Mouse (Mus musculus) lung, embryonic 16.5 days (tissue): ENCODE data around the gene Tra2b. TPM values are rescaled to one million over a fixed set of nuclear protein-coding genes. Genes with fewer than 3 reads are reported as not detected.
"Not testable (repeated sequence)": the region's sequence is repeated elsewhere in the genome, so short reads cannot be mapped to it uniquely, and the experiment has no call there.

Experiments used
- ATAC-seq: fragments of 200-750 bp; cut with Nextera tagmentation; 2 replicates; pipeline ENCODE4 v1.8.0; 2017; ENCODE audit warnings: low read depth, mild to moderate bottlenecking, moderate library complexity
- H3K27ac ChIP-seq: fragments of 300-500 bp; sonication (generic); 2 replicates; pipeline ENCODE4 v1.5.1; 2014; ENCODE audit warnings: mild to moderate bottlenecking, control low read depth, low read length
- H3K27me3 ChIP-seq: fragments of 300-500 bp; sonication (generic); 2 replicates; pipeline ENCODE4 v1.6.1; 2014; ENCODE audit warnings: low read depth, low read length, mixed read lengths; ENCODE audit not compliant: control insufficient read depth, insufficient read depth
- H3K36me3 ChIP-seq: fragments of 300-500 bp; sonication (generic); 2 replicates; pipeline ENCODE4 v1.6.1; 2014; ENCODE audit warnings: low read length; ENCODE audit not compliant: control insufficient read depth, insufficient read depth
- H3K4me1 ChIP-seq: fragments of 300-500 bp; sonication (generic); replicated peaks from 2 replicates; pipeline ENCODE4 v1.6.1; 2014; ENCODE audit warnings: low read length, mixed read lengths; ENCODE audit not compliant: control insufficient read depth, insufficient read depth
- H3K4me2 ChIP-seq: fragments of 300-500 bp; sonication (generic); 2 replicates; pipeline ENCODE4 v1.6.1; 2014; ENCODE audit warnings: low read depth, low read length, control low read depth
- H3K4me3 ChIP-seq: fragments of 300-500 bp; sonication (generic); 2 replicates; pipeline ENCODE4 v1.5.1; 2014; ENCODE audit warnings: mild to moderate bottlenecking, low read length, control low read depth
- H3K9ac ChIP-seq: fragments of 300-500 bp; sonication (generic); 2 replicates; pipeline ENCODE4 v1.6.1; 2014; ENCODE audit warnings: low read length, control low read depth
- H3K9me3 ChIP-seq: fragments of 300-500 bp; sonication (generic); 2 replicates; pipeline ENCODE4 v1.6.1; 2016; ENCODE audit warnings: low read length; ENCODE audit not compliant: control insufficient read depth
- WGBS: fragments of 180-500 bp; shearing (Covaris S2); extraction: QIAGEN DNeasy Blood & Tissue Kit; methylation state at CpG from one replicate; pipeline ENCODE4 v1.1.7; 2014; 5-methylcytosine and 5-hydroxymethylcytosine counted together
- polyA plus RNA-seq: library from polyadenylated mRNA; unstranded; fragments of >200 nt; fragmentation: Nextera tagmentation; extraction: Ambion mirVana; gene quantifications from 2 replicates; pipeline ENCODE4 v1.2.1, GENCODE M21; 2015

Tra2b gene
- polyA plus RNA-seq, 1 experiment from 2014 or later: 388 TPM

- peaks cover 29% of the 10 kb centered on the region for H3K4me1 ChIP-seq
- H3K4me2 ChIP-seq: peak overlapping the region; percentile 32
- no peak overlapping the region for H3K4me3 ChIP-seq
- H3K27ac ChIP-seq: no peak overlapping the region
- 42% methylated on average over 3 of the region's 3 CpGs for WGBS
- no peaks in the 10 kb centered on the region for H3K9me3 ChIP-seq
- ATAC-seq: no peak
- H3K9ac ChIP-seq: no peak overlapping the region
- no peaks in the 10 kb centered on the region for H3K27me3 ChIP-seq
- no peaks in the 10 kb centered on the region for H3K36me3 ChIP-seq
Measured at GRCm38 (mm10) chr16:22260423-22261143, 5.2 kb downstream of the Tra2b start.

DNA sequence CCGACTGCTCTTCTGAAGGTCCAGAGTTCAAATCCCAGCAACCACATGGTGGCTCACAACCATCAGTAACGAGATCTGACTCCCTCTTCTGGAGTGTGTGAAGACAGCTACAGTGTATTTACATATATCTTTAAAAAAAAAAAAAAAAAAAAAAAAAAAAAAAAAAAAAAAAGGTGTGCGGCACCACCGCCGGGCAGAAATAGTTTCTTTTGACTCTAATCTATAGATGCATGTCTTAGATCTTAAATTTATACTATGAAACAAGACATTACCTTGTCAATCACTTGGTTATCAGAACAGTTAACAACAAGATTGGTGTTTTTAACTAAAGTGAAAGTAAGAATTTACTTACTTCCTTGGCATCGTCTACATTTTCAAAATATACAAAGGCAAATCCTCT, 13.6 kb downstream of the Tra2b start:
- H3K27me3 ChIP-seq, H3K27ac ChIP-seq, ATAC-seq, H3K4me3 ChIP-seq, H3K9me3 ChIP-seq, H3K4me1 ChIP-seq, H3K4me2 ChIP-seq, H3K9ac ChIP-seq: not testable (repeated sequence)
- WGBS: 82% methylated on average over 6 of the region's 6 CpGs
- peaks cover 39% of the 10 kb centered on the region for H3K36me3 ChIP-seq

- WGBS: 91% methylated on average over 5 of the region's 5 CpGs
- ATAC-seq: no peak
- no peak overlapping the region for H3K9ac ChIP-seq
- H3K27me3 ChIP-seq: no peaks in the 10 kb centered on the region
- H3K4me1 ChIP-seq: no peaks in the 10 kb centered on the region
- H3K27ac ChIP-seq: no peak overlapping the region
- no peak overlapping the region for H3K4me3 ChIP-seq
- no peak overlapping the region for H3K4me2 ChIP-seq
- H3K9me3 ChIP-seq: no peaks in the 10 kb centered on the region
- H3K36me3 ChIP-seq: peaks cover 42% of the 10 kb centered on the region
Measured at GRCm38 (mm10) chr16:22250307-22250706, 15.5 kb downstream of the Tra2b start.

GRCm38 (mm10) chr16:22249754-22250153, 16.1 kb downstream of the Tra2b start:
- Histone ChIP-seq H3K27me3 (no peaks in the 10 kb centered on the region), H3K9me3 (no peaks in the 10 kb centered on the region), H3K36me3 (peaks cover 47% of the 10 kb centered on the region), H3K4me2 (no peak overlapping the region), H3K9ac (no peak overlapping the region), H3K27ac (no peak overlapping the region), H3K4me1 (no peaks in the 10 kb centered on the region), H3K4me3 (no peak overlapping the region)
- ATAC-seq: no peak
- 90% methylated on average over 3 of the region's 3 CpGs for WGBS

GRCm38 (mm10) chr16:22242239-22242866, 23.5 kb downstream of the Tra2b start:
- ATAC-seq: peak; percentile 16; the same call in 1 of the 2 replicates
- H3K27ac ChIP-seq: no peak overlapping the region
- no peaks in the 10 kb centered on the region for H3K27me3 ChIP-seq
- H3K9me3 ChIP-seq: no peaks in the 10 kb centered on the region
- H3K4me3 ChIP-seq: no peak overlapping the region
- WGBS: 85% methylated on average over 2 of the region's 2 CpGs
- H3K4me1 ChIP-seq: no peaks in the 10 kb centered on the region
- peaks cover 41% of the 10 kb centered on the region for H3K36me3 ChIP-seq
- H3K9ac ChIP-seq: no peak overlapping the region
- H3K4me2 ChIP-seq: no peak overlapping the region

- Histone ChIP-seq H3K27ac (no peak overlapping the region), H3K27me3 (no peaks in the 10 kb centered on the region), H3K9ac (no peak overlapping the region), H3K9me3 (no peaks in the 10 kb centered on the region), H3K4me2 (no peak overlapping the region), H3K4me3 (no peak overlapping the region), H3K36me3 (peaks cover 39% of the 10 kb centered on the region), H3K4me1 (no peaks in the 10 kb centered on the region)
- no peak for ATAC-seq
- WGBS: 75% methylated on average over 6 of the region's 6 CpGs
Measured at GRCm38 (mm10) chr16:22241376-22242238, 24.2 kb downstream of the Tra2b start.

DNA sequence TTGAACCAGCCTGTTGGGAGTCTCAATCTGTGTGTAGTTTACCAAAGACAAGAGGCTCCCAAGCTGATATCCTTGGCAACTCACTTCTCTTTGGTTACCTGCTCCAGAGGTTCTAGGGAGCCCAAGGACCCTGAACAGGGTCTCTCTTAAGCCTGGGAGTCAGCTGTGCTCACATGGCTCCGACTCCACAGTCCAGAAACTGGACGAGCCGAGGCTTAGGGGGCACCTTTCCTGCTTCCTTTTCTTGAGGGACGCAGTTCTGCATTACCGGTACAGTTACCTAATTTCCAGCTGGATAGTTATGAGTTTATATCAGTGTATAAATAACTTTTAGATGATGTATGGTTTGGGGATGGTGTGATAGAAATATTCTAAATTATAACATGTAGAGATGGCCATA, 24.9 kb downstream of the Tra2b start:
- no peaks in the 10 kb centered on the region for H3K4me1 ChIP-seq
- no peak for ATAC-seq
- H3K4me3 ChIP-seq: no peak overlapping the region
- H3K36me3 ChIP-seq: peaks cover 39% of the 10 kb centered on the region
- H3K9me3 ChIP-seq: no peaks in the 10 kb centered on the region
- H3K9ac ChIP-seq: no peak overlapping the region
- H3K27ac ChIP-seq: no peak overlapping the region
- H3K27me3 ChIP-seq: no peaks in the 10 kb centered on the region
- WGBS: 92% methylated on average over 5 of the region's 5 CpGs
- no peak overlapping the region for H3K4me2 ChIP-seq

DNA sequence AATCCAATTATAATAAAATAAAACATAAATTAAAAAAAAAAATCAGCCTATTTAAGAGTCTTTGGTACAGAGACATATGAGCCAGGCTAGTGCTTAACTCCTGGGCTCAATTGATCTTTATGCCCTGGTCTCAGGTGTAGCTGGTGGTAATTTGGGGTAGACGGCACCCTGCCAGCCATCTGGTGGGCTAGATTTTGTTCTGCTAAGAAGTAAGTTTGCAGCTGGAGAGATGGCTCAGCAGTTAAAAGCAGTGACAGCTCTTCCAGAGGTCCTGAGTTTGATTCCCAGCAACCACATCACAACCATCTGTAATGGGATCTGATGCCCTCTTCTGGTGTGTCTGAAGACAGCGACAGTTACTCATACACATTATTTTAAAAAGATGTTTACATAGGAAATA, 25.8 kb downstream of the Tra2b start:
- Histone ChIP-seq H3K36me3 (peaks cover 36% of the 10 kb centered on the region), H3K4me1 (no peaks in the 10 kb centered on the region), H3K4me2 (no peak overlapping the region), H3K4me3 (no peak overlapping the region), H3K27me3 (no peaks in the 10 kb centered on the region), H3K27ac (no peak overlapping the region), H3K9ac (no peak overlapping the region), H3K9me3 (no peaks in the 10 kb centered on the region)
- ATAC-seq: no peak
- 93% methylated on average over 2 of the region's 2 CpGs for WGBS

DNA sequence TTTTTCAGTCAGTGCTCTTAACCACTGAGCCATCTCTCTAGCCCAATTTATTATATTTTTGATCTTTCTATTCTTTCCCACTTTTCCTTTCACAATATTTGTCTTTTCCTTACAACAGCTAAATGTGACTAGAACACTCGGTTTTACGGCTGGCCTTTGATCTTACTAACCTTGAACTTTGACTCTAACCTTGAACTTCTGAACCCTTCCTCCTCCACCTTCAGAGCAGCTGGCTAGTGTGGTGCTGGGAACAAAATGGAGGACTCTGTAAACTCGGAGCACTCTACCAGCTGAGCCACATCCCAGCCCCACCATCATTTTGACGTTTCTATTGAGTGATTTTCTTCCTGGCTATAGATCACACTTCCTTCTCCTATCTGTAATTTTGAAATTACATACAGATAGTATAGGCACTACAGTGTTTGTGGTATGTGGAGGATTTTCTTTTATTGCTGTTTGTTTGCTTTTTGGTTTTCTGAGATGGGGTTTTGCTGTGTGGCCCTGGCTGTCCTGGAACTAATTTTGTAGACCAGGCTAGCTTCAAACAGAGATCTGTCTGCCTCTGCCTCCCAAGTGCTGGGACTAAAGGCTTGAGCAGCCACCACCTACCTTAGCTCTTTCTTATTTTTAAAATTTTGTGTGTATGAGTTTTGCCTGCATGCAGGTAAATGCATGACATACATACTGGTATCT, 26.7 kb downstream of the Tra2b start:
- WGBS: 60% methylated on average over 4 of the region's 4 CpGs
- Histone ChIP-seq H3K27ac (no peak overlapping the region), H3K9me3 (no peaks in the 10 kb centered on the region), H3K4me1 (no peaks in the 10 kb centered on the region), H3K4me3 (no peak overlapping the region), H3K4me2 (no peak overlapping the region), H3K9ac (no peak overlapping the region), H3K27me3 (no peaks in the 10 kb centered on the region), H3K36me3 (peaks cover 27% of the 10 kb centered on the region)
- no peak for ATAC-seq
